Mouse (Mus musculus) thymus, adult 2 months (tissue): ENCODE results near the gene Mrps24.

ENCODE experiments used
- CTCF ChIP-seq: fragments of 200-500 bp; IDR thresholded peaks from 2 replicates; pipeline ENCODE4 v1.5.1; 2012; ENCODE audit warnings: mild to moderate bottlenecking, control low read depth, low read length, moderate library complexity, borderline replicate concordance; ENCODE audit not compliant: control insufficient read depth, poor library complexity, insufficient read depth; ENCODE audit errors: extremely low read depth
- POLR2A ChIP-seq: fragments of 200-500 bp; IDR thresholded peaks from 2 replicates; pipeline ENCODE4 v1.6.1; 2012; ENCODE audit warnings: mild to moderate bottlenecking, low read length, control low read depth, moderate library complexity; ENCODE audit not compliant: control insufficient read depth, poor library complexity, insufficient read depth; ENCODE audit errors: extremely low read depth

- TF ChIP-seq CTCF (no peak), POLR2A (no peak)
Observed at GRCm38 (mm10) chr11:5700808-5701207, 14.7 kb downstream of the Mrps24 start.
